Mouse (Mus musculus): Measurements from ENCODE around the gene Macrod1. TPM values are rescaled to one million over a fixed set of nuclear protein-coding genes. Genes with fewer than 3 reads are reported as not detected.

Gene Macrod1
- 9.3 TPM for polyA plus RNA-seq (2014; fragmentation: Illumina TruSeq; extraction: RNeasy Lipid Tissue Mini Kit (QIAGEN cat#74804); ENCODE audit: low read depth, low replicate concordance)

DNA sequence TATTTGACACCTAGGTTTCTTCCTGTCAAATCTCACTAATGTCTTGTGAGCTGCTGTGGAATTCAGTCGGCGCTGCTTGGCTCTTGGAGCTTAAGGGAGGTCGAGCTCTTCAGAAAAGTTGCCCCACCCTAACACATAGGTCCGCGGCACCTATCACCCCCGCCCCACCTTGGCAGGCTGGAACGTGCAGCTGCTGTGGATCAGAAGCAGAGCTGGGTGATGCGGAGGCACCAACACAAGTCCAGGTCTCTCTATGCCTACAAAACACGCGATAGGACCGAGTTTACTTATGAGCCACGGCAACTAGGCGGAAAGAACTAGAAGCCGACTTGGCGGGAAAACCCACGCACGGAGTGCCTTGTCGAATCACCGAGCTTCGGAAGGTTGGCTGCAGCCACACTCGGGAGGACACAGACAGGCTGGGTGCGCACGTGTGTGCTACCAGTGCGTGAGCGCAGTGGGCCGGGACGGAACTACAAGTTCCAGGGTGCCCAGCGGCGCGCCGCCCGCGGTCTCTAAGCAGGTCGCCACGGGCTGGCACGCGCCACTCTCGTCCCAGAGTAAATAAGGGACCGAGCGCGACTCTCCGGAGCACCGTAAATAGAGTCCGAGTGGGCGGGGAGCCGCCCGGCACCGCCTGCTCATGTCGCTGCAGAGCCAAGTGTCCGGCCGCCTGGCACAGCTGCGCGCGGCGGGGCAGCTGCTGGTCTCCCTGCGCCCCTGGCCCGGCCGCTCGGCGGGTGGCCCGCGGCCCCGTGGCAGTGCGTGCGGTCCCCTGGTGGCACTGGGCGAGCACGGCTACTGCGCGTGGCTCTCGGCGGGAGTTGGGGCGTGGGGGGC, at the start of gene Macrod1:
Gene Macrod1 (plus strand): TSS at position 563 of the 840 bp plus-strand sequence.

DNA sequence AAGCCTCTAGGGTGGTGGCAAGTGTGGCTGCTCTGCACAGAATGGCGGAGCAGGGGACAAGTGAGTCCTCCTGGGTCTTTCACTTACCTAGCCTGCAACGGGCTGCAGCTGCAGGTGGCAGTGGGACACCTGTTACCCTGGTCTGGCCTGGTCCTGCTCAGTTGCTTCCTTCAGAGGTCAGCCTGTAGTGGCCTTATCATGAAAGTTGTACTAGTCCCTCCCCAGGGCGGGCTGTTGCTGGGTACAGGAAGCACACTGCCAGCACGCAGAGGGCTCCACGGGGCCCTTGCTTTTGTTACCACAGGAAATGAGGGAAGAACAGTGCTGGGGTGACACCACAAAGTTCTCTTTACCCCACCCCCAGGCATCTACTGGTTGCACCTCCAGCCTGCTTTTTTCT, 37.4 kb upstream of the Macrod1 start, which contains the start of gene Fermt3:
Gene Fermt3 (minus strand): TSS at position 279 of the 400 bp plus-strand sequence.

DNA sequence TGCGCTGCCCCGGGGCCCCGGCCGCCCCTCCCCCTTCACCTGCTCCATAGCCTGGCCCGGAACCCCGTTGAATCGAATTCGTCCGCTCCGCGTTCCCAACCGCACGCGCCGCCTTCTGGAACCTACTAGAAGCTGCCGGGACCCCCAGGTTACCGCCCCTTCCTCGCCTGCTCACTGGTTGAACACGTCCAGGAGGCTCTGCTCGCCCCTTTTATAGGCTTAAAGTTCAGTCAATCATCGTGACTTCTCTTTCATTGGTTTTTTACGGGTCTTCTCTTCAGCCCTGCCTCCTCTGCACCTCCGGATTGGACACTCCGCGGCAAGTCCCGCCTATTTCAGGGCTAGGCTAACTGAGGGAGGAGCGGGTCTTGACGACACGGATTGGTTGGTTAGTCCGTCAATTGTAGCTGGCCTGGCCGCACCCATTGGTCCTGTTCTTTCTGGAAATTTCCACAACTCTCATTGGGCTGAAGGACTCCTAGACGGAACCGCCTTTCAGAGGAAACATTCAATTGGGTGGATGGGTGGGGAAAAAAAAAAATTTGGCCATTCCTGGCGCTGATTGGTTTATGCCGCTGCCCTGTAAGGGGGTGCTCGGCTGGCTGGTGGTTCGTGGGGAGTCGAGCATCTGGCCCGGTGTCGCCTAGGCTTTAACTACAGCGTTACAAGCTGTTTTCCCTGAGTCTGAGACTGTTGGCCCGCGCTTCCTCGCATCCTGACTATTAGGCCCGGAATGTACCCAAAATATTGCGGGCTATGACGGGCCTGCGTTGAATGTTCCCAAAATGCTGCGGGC, 16.6 kb upstream of the Macrod1 start, which contains the start of gene Stip1:
Gene Stip1 (minus strand): TSS at position 127 of the 796 bp plus-strand sequence.

DNA sequence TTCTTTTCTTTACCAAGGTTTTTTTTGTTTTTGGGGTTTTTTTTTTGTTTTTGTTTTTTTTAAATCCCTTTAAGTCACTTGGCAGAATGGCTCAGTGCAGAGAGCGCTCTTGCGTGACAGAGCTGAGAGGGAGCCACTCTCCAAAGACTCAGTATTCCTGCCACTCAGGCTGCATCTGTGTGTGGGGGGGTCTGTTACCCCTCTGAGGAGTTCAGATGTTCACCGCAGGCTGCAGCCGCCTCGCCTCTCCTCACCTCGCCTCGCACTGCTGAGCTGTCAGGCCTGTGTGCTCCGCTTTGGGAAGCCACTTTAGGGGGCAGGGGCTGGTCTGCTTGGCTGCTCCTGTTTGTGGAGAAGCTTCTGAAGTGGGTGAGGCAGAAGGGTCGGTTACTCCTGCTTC, 48.9 kb downstream of the Macrod1 start, which contains the start of gene Flrt1:
Gene Flrt1 (minus strand): TSS at position 186 of the 400 bp plus-strand sequence.

DNA sequence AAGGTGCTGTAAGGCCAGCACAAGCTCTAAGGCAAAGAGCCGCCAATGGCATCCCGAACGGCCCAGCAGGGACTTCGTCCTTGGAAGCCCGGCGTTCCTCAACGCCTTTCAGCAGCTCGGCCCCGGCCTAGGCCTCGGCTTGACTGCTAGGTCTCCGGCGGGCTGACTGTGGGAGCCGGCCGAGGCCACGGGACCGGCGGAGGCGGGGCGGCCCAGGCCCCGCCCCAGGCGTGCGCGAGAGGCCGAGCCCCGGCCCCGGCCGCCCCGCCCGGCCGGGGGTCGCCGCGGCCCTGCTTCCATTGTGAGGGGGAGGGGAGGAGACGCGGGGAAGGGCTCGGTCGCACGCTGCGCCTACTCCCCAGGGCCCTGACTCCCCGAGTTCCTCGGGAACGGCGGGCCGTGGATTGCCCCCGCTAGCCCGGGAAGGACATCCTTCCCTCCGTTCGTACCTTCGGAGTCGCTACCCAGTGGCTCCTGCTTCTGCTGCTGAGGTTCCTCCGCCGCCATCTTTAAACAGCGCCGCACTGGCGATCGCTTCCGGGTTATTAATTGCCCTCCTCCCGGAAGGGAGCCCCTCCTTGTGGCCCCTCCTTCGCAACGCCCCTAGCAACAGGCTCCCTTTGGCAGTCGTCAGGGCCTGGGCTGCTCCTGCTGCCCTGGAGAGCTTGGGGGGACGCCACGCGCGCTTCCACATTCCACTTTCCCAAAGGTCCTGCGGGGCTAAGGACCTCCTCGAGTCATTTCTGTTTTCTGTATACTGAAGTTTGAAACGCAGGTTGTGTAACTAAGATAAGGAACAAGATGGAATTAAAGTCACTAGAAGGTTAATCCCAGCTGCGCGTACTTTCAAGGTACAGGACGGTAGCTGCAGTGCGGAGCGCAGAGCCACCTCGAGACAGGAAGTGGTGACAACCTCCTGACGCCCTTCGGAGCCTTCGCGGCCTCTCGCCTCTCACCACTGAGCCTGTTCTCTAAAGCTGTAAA, 149.4 kb downstream of the Macrod1 start, which contains the start of gene Otub1:
Gene Otub1 (minus strand): TSS at position 564 of the 984 bp plus-strand sequence.

DNA sequence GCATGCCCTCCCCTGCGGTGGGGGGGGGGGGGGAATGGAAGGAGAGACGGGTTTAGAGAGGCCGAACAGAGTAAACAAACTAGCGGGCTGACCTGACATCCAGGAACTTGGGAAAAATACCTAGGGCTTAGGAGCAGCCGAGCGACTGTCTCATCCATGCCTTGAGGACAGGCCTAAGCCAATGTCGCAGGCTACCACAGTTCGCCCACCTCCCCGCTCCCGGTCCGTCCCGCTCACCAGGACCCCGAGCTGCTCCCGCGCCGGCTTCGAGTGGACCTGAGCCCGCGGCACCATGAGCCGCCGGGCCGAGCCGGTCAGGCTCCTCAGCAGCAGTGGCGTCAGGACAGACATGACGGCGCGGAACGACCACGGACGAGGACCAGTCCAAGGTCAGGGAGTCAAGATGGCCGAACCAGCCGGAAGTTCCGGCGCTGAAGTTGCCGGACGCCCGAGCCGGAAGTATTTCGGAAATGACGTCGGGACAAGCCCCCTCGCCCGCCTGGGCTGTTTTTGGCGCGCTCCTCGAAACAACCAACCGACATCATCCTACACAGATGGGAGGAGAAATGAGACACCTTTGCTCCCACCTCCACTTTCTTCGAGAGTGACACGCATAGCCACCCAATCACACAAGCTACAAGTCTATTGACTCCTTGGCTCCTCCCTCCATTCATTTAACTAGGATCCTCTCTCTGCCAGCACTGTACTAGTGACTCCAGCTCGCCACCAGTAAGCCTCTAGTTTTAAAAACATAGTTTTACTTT, 160.7 kb downstream of the Macrod1 start, which contains the start of gene Cox8a:
Gene Cox8a (minus strand): TSS at position 455 of the 764 bp plus-strand sequence.

DNA sequence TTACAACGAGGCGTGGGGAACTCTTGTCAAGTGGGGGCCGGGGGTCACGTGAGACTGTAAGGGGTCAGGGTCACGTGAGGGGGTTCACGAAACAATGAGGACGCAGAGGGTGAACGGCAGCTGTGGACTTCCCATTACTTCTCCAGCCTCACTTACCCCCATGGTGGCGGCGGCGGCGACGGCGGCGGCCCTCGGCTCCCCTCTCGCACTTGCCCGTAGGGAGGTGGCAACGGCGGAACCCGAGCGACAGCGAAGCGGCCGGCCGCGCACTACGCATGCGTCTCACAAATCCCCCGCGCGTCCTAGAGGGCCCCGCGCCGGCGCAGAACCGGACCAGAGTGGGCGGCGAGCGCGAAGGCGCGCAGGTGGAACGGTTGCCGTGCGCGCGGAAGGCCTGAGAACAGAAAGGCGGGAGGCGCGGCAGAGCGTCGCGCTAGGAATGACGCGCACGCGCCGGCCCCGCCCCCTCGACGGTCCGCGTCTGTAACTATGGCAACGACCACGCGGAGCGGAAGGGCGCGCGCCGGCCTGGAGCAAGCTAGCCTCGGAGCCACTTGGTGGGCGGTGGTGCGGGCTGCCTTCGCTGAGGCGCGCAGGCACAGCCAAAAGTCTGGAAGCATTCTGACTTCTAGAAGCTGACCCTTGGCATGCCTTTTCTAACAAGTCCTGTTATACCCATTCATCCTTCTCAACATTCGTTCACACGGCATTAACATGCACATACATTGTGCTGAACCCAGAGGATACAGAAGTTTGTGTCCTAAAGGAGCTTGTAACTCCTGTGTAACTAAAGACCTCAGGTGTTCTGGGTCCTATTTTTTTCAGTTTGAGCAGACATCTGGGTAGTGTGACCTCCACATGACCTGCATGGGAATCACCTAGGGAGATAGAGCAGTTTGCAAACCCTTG, 184.4 kb downstream of the Macrod1 start, which contains the start of gene Naa40:
Gene Naa40 (minus strand): TSS at position 402 of the 909 bp plus-strand sequence.

Other genes with a start within 250 kb of the Macrod1 start
- not detected for gene Rps6ka4, start 216.2 kb upstream of the Macrod1 start, polyA plus RNA-seq (2014; fragmentation: Illumina TruSeq; extraction: RNeasy Lipid Tissue Mini Kit (QIAGEN cat#74804); ENCODE audit: low read depth, low replicate concordance)
- gene Ccdc88b, start 198.6 kb upstream of the Macrod1 start, polyA plus RNA-seq (2014; fragmentation: Illumina TruSeq; extraction: RNeasy Lipid Tissue Mini Kit (QIAGEN cat#74804); ENCODE audit: low read depth, low replicate concordance): not detected
- gene Trmt112, start 147.1 kb upstream of the Macrod1 start, polyA plus RNA-seq (2014; fragmentation: Illumina TruSeq; extraction: RNeasy Lipid Tissue Mini Kit (QIAGEN cat#74804); ENCODE audit: low read depth, low replicate concordance): 20.7 TPM
- gene Prdx5, start 146.7 kb upstream of the Macrod1 start, polyA plus RNA-seq (2014; fragmentation: Illumina TruSeq; extraction: RNeasy Lipid Tissue Mini Kit (QIAGEN cat#74804); ENCODE audit: low read depth, low replicate concordance): 53.2 TPM
- 2.0 TPM for gene Esrra, start 135.0 kb upstream of the Macrod1 start, polyA plus RNA-seq (2014; fragmentation: Illumina TruSeq; extraction: RNeasy Lipid Tissue Mini Kit (QIAGEN cat#74804); ENCODE audit: low read depth, low replicate concordance)
- not detected for gene Catsperz, start 131.4 kb upstream of the Macrod1 start, polyA plus RNA-seq (2014; fragmentation: Illumina TruSeq; extraction: RNeasy Lipid Tissue Mini Kit (QIAGEN cat#74804); ENCODE audit: low read depth, low replicate concordance)
- gene Kcnk4, start 122.3 kb upstream of the Macrod1 start, polyA plus RNA-seq (2014; fragmentation: Illumina TruSeq; extraction: RNeasy Lipid Tissue Mini Kit (QIAGEN cat#74804); ENCODE audit: low read depth, low replicate concordance): not detected
- 0.90 TPM for gene Bad, start 114.9 kb upstream of the Macrod1 start, polyA plus RNA-seq (2014; fragmentation: Illumina TruSeq; extraction: RNeasy Lipid Tissue Mini Kit (QIAGEN cat#74804); ENCODE audit: low read depth, low replicate concordance)
- gene Gpr137, start 114.3 kb upstream of the Macrod1 start, polyA plus RNA-seq (2014; fragmentation: Illumina TruSeq; extraction: RNeasy Lipid Tissue Mini Kit (QIAGEN cat#74804); ENCODE audit: low read depth, low replicate concordance): 0.98 TPM
- gene Ppp1r14b, start 81.8 kb upstream of the Macrod1 start, polyA plus RNA-seq (2014; fragmentation: Illumina TruSeq; extraction: RNeasy Lipid Tissue Mini Kit (QIAGEN cat#74804); ENCODE audit: low read depth, low replicate concordance): 2.9 TPM
- gene Plcb3, start 80.3 kb upstream of the Macrod1 start, polyA plus RNA-seq (2014; fragmentation: Illumina TruSeq; extraction: RNeasy Lipid Tissue Mini Kit (QIAGEN cat#74804); ENCODE audit: low read depth, low replicate concordance): 1.5 TPM
- gene Fkbp2, start 76.3 kb upstream of the Macrod1 start, polyA plus RNA-seq (2014; fragmentation: Illumina TruSeq; extraction: RNeasy Lipid Tissue Mini Kit (QIAGEN cat#74804); ENCODE audit: low read depth, low replicate concordance): 20.9 TPM
- gene Vegfb, start 69.2 kb upstream of the Macrod1 start, polyA plus RNA-seq (2014; fragmentation: Illumina TruSeq; extraction: RNeasy Lipid Tissue Mini Kit (QIAGEN cat#74804); ENCODE audit: low read depth, low replicate concordance): 3.3 TPM
- gene Dnajc4, start 64.2 kb upstream of the Macrod1 start, polyA plus RNA-seq (2014; fragmentation: Illumina TruSeq; extraction: RNeasy Lipid Tissue Mini Kit (QIAGEN cat#74804); ENCODE audit: low read depth, low replicate concordance): 2.7 TPM
- not detected for gene Nudt22, start 60.7 kb upstream of the Macrod1 start, polyA plus RNA-seq (2014; fragmentation: Illumina TruSeq; extraction: RNeasy Lipid Tissue Mini Kit (QIAGEN cat#74804); ENCODE audit: low read depth, low replicate concordance)
- gene Trpt1, start 60.7 kb upstream of the Macrod1 start, polyA plus RNA-seq (2014; fragmentation: Illumina TruSeq; extraction: RNeasy Lipid Tissue Mini Kit (QIAGEN cat#74804); ENCODE audit: low read depth, low replicate concordance): 0.58 TPM
- 0.16 TPM for gene Fermt3, start 37.3 kb upstream of the Macrod1 start, polyA plus RNA-seq (2014; fragmentation: Illumina TruSeq; extraction: RNeasy Lipid Tissue Mini Kit (QIAGEN cat#74804); ENCODE audit: low read depth, low replicate concordance)
- 34.1 TPM for gene Stip1, start 16.8 kb upstream of the Macrod1 start, polyA plus RNA-seq (2014; fragmentation: Illumina TruSeq; extraction: RNeasy Lipid Tissue Mini Kit (QIAGEN cat#74804); ENCODE audit: low read depth, low replicate concordance)
- not detected for gene Flrt1, start 48.9 kb downstream of the Macrod1 start, polyA plus RNA-seq (2014; fragmentation: Illumina TruSeq; extraction: RNeasy Lipid Tissue Mini Kit (QIAGEN cat#74804); ENCODE audit: low read depth, low replicate concordance)
- 15.7 TPM for gene Otub1, start 149.5 kb downstream of the Macrod1 start, polyA plus RNA-seq (2014; fragmentation: Illumina TruSeq; extraction: RNeasy Lipid Tissue Mini Kit (QIAGEN cat#74804); ENCODE audit: low read depth, low replicate concordance)
- 131 TPM for gene Cox8a, start 160.8 kb downstream of the Macrod1 start, polyA plus RNA-seq (2014; fragmentation: Illumina TruSeq; extraction: RNeasy Lipid Tissue Mini Kit (QIAGEN cat#74804); ENCODE audit: low read depth, low replicate concordance)
- gene Naa40, start 184.4 kb downstream of the Macrod1 start, polyA plus RNA-seq (2014; fragmentation: Illumina TruSeq; extraction: RNeasy Lipid Tissue Mini Kit (QIAGEN cat#74804); ENCODE audit: low read depth, low replicate concordance): 4.1 TPM
- not detected for gene Rcor2, start 210.5 kb downstream of the Macrod1 start, polyA plus RNA-seq (2014; fragmentation: Illumina TruSeq; extraction: RNeasy Lipid Tissue Mini Kit (QIAGEN cat#74804); ENCODE audit: low read depth, low replicate concordance)